Mouse (Mus musculus) thymus, adult 2 months (tissue): ENCODE measurements around the gene Ncl.

ENCODE experiments used
- CTCF ChIP-seq: fragments of 200-500 bp; IDR thresholded peaks from 2 replicates; pipeline ENCODE4 v1.5.1; 2012; ENCODE audit warnings: mild to moderate bottlenecking, control low read depth, low read length, moderate library complexity, borderline replicate concordance; ENCODE audit not compliant: control insufficient read depth, poor library complexity, insufficient read depth; ENCODE audit errors: extremely low read depth
- POLR2A ChIP-seq: fragments of 200-500 bp; IDR thresholded peaks from 2 replicates; pipeline ENCODE4 v1.6.1; 2012; ENCODE audit warnings: mild to moderate bottlenecking, low read length, control low read depth, moderate library complexity; ENCODE audit not compliant: control insufficient read depth, poor library complexity, insufficient read depth; ENCODE audit errors: extremely low read depth

GRCm38 (mm10) chr1:86349696-86350095 is 9.5 kb downstream of the Ncl start:
- TF ChIP-seq CTCF: no peak
- no peak for TF ChIP-seq POLR2A
